Mouse (Mus musculus): ENCODE measurements at regions not wholly inside any gene's neighbourhood (a gene's known extent, or its start where the extent isn't known, plus 50 kb on each side); places are given as distances from the start of the nearest gene placed in this dataset.

- no peak for TF ChIP-seq CTCF (IDR thresholded peaks at IDR 0.05; ENCODE audit: control insufficient read depth, insufficient read depth, insufficient replicate concordance, low read depth, low read length)
- TF ChIP-seq POLR2A (IDR thresholded peaks at IDR 0.05; ENCODE audit: control insufficient read depth, low read depth, low read length): no peak
These were observed 350.3 kb upstream of the Cdh5 start for GRCm38 (mm10) chr8:103751161-103751560.

Measured in testis, adult 2 months (tissue).